Mouse (Mus musculus) lung, postnatal 0 days (tissue): ENCODE measurements around the gene Lyrm4. TPM values are rescaled to one million over a fixed set of nuclear protein-coding genes. Genes with fewer than 3 reads are reported as not detected.
A peak's percentile ranks its signal among the peaks of the same experiment; 100 is the strongest.

Source experiments
- ATAC-seq: fragments of 200-750 bp; cut with Nextera tagmentation; 2 replicates; pipeline ENCODE4 v1.8.0; 2017; ENCODE audit warnings: moderate library complexity
- DNase-seq: peaks from one replicate; pipeline ENCODE4 v3.0.0-alpha.2; 2016; ENCODE audit warnings: low spot score
- H3K27ac ChIP-seq: fragments of 300-500 bp; sonication (generic); 2 replicates; pipeline ENCODE4 v1.5.1; 2014; ENCODE audit warnings: antibody characterized with exemption, mild to moderate bottlenecking, low read length, mixed read lengths
- H3K27me3 ChIP-seq: fragments of 300-500 bp; sonication (generic); replicated peaks from 2 replicates; pipeline ENCODE4 v1.6.1; 2014; ENCODE audit warnings: low read length, mixed read lengths; ENCODE audit not compliant: insufficient read depth
- H3K36me3 ChIP-seq: fragments of 300-500 bp; sonication (generic); 2 replicates; pipeline ENCODE4 v1.6.1; 2014; ENCODE audit warnings: low read length, mixed read lengths; ENCODE audit not compliant: insufficient read depth
- H3K4me1 ChIP-seq: fragments of 300-500 bp; sonication (generic); 2 replicates; pipeline ENCODE4 v1.6.1; 2014; ENCODE audit warnings: antibody characterized with exemption, low read depth, low read length, mixed read lengths; ENCODE audit not compliant: insufficient read depth
- H3K4me2 ChIP-seq: fragments of 300-500 bp; sonication (generic); replicated peaks from 2 replicates; pipeline ENCODE4 v1.6.1; 2014; ENCODE audit warnings: low read depth, mild to moderate bottlenecking, low read length, moderate library complexity, mixed read lengths
- H3K4me3 ChIP-seq: fragments of 300-500 bp; sonication (generic); 2 replicates; pipeline ENCODE4 v1.5.1; 2014; ENCODE audit warnings: low read depth, low read length
- H3K9ac ChIP-seq: fragments of 300-500 bp; sonication (generic); replicated peaks from 2 replicates; pipeline ENCODE4 v1.6.1; 2014; ENCODE audit warnings: low read depth, mild to moderate bottlenecking
- H3K9me3 ChIP-seq: fragments of 300-500 bp; sonication (generic); 2 replicates; pipeline ENCODE4 v1.6.1; 2016; ENCODE audit warnings: low read length, mixed read lengths
- CTCF ChIP-seq: IDR thresholded peaks from 2 replicates; pipeline ENCODE4 v1.5.1; 2016; ENCODE audit warnings: antibody characterized with exemption, mild to moderate bottlenecking
- EP300 ChIP-seq: IDR thresholded peaks from 2 replicates; pipeline ENCODE4 v1.6.1; 2016; ENCODE audit warnings: antibody characterized with exemption, mild to moderate bottlenecking, control low read depth
- WGBS: fragments of 180-500 bp; shearing (Covaris S2); extraction: QIAGEN DNeasy Blood & Tissue Kit; methylation state at CpG from one replicate; pipeline ENCODE4 v1.1.7; 2014; 5-methylcytosine and 5-hydroxymethylcytosine counted together
- polyA plus RNA-seq: library from polyadenylated mRNA; unstranded; fragments of >200 nt; fragmentation: Nextera tagmentation; extraction: Ambion mirVana; gene quantifications from 2 replicates; pipeline ENCODE4 v1.2.1, GENCODE M21; 2015

Gene Lyrm4
- polyA plus RNA-seq, 1 experiment from 2014 or later, result 26.7 TPM

GRCm38 (mm10) chr13:35989329-35989728 lies 128.0 kb downstream of the Lyrm4 start:
- H3K36me3 ChIP-seq, result no peaks in the 10 kb centered on the region
- H3K9ac ChIP-seq, result no peak overlapping the region
- no peak overlapping the region for H3K4me2 ChIP-seq
- ATAC-seq (no peak), DNase-seq (no peak)
- H3K9me3 ChIP-seq, result no peaks in the 10 kb centered on the region
- WGBS, result 74% methylated on average over 3 of the region's 3 CpGs
- H3K27ac ChIP-seq, result no peak overlapping the region
- no peak overlapping the region for H3K4me3 ChIP-seq
- TF ChIP-seq CTCF (no peak), EP300 (no peak)
- peaks cover 7% of the 10 kb centered on the region; the same call in 1 of the 2 replicates for H3K4me1 ChIP-seq
- H3K27me3 ChIP-seq, result no peaks in the 10 kb centered on the region

GRCm38 (mm10) chr13:35982985-35983384 lies 134.3 kb downstream of the Lyrm4 start:
- 81% methylated on average over 6 of the region's 6 CpGs for WGBS
- ATAC-seq, result no peak
- H3K4me2 ChIP-seq, result no peak overlapping the region

GRCm38 (mm10) chr13:35980471-35980870 lies 136.9 kb downstream of the Lyrm4 start:
- no peak overlapping the region for H3K9ac ChIP-seq
- no peaks in the 10 kb centered on the region for H3K27me3 ChIP-seq
- H3K4me2 ChIP-seq, result no peak overlapping the region
- no peak overlapping the region for H3K4me3 ChIP-seq
- no peaks in the 10 kb centered on the region for H3K4me1 ChIP-seq
- TF ChIP-seq CTCF, result no peak
- no peak for TF ChIP-seq EP300
- ATAC-seq, result no peak
- no peak overlapping the region for H3K27ac ChIP-seq
- DNase-seq, result no peak
- H3K9me3 ChIP-seq, result no peaks in the 10 kb centered on the region
- no peaks in the 10 kb centered on the region for H3K36me3 ChIP-seq
- 76% methylated on average over 4 of the region's 4 CpGs for WGBS

More at GRCm38 (mm10) chr13:35982985-35983384, 134.3 kb downstream of the Lyrm4 start:
- H3K4me3 ChIP-seq, result no peak overlapping the region
- no peaks in the 10 kb centered on the region for H3K36me3 ChIP-seq
- H3K9ac ChIP-seq, result no peak overlapping the region
- H3K27me3 ChIP-seq, result no peaks in the 10 kb centered on the region
- no peak for DNase-seq
- TF ChIP-seq CTCF (no peak), EP300 (no peak)
- no peaks in the 10 kb centered on the region for H3K9me3 ChIP-seq
- no peak overlapping the region for H3K27ac ChIP-seq
- no peaks in the 10 kb centered on the region for H3K4me1 ChIP-seq

GRCm38 (mm10) chr13:35976912-35977311 lies 140.4 kb downstream of the Lyrm4 start:
- no peak for TF ChIP-seq EP300
- Histone ChIP-seq H3K9ac (no peak overlapping the region), H3K36me3 (no peaks in the 10 kb centered on the region), H3K4me1 (no peaks in the 10 kb centered on the region), H3K27ac (no peak overlapping the region), H3K4me3 (no peak overlapping the region), H3K9me3 (no peaks in the 10 kb centered on the region), H3K27me3 (no peaks in the 10 kb centered on the region), H3K4me2 (no peak overlapping the region)
- 94% methylated on average over 7 of the region's 7 CpGs for WGBS
- no peak for DNase-seq
- no peak for ATAC-seq

GRCm38 (mm10) chr13:35969829-35970228 lies 147.5 kb downstream of the Lyrm4 start:
- Histone ChIP-seq H3K9me3 (no peaks in the 10 kb centered on the region), H3K4me1 (peaks cover 4% of the 10 kb centered on the region; the same call in 1 of the 2 replicates), H3K36me3 (no peaks in the 10 kb centered on the region), H3K4me2 (peak overlapping the region; percentile 99), H3K9ac (no peak overlapping the region), H3K4me3 (peak overlapping the region; percentile 50), H3K27ac (no peak overlapping the region), H3K27me3 (peaks cover 11% of the 10 kb centered on the region; the same call in 1 of the 2 replicates)
- TF ChIP-seq CTCF, result no peak
- no peak for TF ChIP-seq EP300
- ATAC-seq (no peak), DNase-seq (no peak)
- 38% methylated on average over 9 of the region's 9 CpGs for WGBS

GRCm38 (mm10) chr13:35969431-35969721 lies 147.9 kb downstream of the Lyrm4 start:
- ATAC-seq (no peak), DNase-seq (no peak)
- H3K4me2 ChIP-seq, result peak overlapping the region; percentile 99
- no peaks in the 10 kb centered on the region for H3K36me3 ChIP-seq
- no peaks in the 10 kb centered on the region for H3K9me3 ChIP-seq
- H3K4me3 ChIP-seq, result peak overlapping the region; percentile 50
- H3K4me1 ChIP-seq, result peaks cover 4% of the 10 kb centered on the region; the same call in 1 of the 2 replicates
- 0% methylated on average over 18 of the region's 18 CpGs for WGBS
- H3K27ac ChIP-seq, result no peak overlapping the region
- H3K27me3 ChIP-seq, result peaks cover 11% of the 10 kb centered on the region; the same call in 1 of the 2 replicates
- H3K9ac ChIP-seq, result no peak overlapping the region
- TF ChIP-seq EP300, result no peak
- no peak for TF ChIP-seq CTCF
